Comparison of ENCODE assay signal across 16 mouse cellular contexts in genomic region chr11:107140756-107141155, GRCm38 (mm10). TPM values are rescaled to one million over a fixed set of nuclear protein-coding genes. Genes with fewer than 3 reads are reported as not detected.
A peak's percentile ranks its signal among the peaks of the same experiment; 100 is the strongest.
DNase-seq lines count a peak whose midpoint lies in the region; ATAC-seq and TF ChIP-seq lines count a peak whose summit lies in the region.
"Had no signal": no experiment of that assay in that cellular context is flagged by ENCODE, and none has a peak within 500 bp of the region (broad histone marks: within the 10 kb centered on the region; RNA-seq: fewer than 3 reads in every experiment).

No protein-coding gene starts in this region.

- peak; percentile 62 for ATAC-seq in megakaryocyte, adult 5-6 weeks (ENCODE audit: poor library complexity, severe bottlenecking)
- ATAC-seq: hindbrain, postnatal 0 days had no signal

- H3K27ac ChIP-seq in ES-Bruce4 (ENCODE audit: insufficient read depth, low read length) = peak overlapping the region; percentile 89
- H3K27ac ChIP-seq: heart, adult 2 months; hindbrain, postnatal 0 days; macrophage; neural tube, embryonic 13.5 days had no signal

- TF ChIP-seq CTCF in ES-Bruce4 (IDR thresholded peaks at IDR 0.05; ENCODE audit: low read depth, low read length) = no peak

- no peak overlapping the region for H3K4me3 ChIP-seq in ES-Bruce4 (ENCODE audit: low read depth, low read length)
- H3K4me3 ChIP-seq: heart, adult 2 months; neural tube, embryonic 13.5 days had no signal

- H3K9me3 ChIP-seq in ES-Bruce4 (replicated peaks; ENCODE audit: control insufficient read depth, insufficient read depth, low read length, poor library complexity, severe bottlenecking) = peaks cover 4% of the 10 kb centered on the region; the same call in 1 of the 2 replicates
- H3K9me3 ChIP-seq: neural tube, embryonic 13.5 days had no signal

- H3K27me3 ChIP-seq in ES-Bruce4 (ENCODE audit: control insufficient read depth, insufficient read depth, low read length, poor library complexity, severe bottlenecking) = no peaks in the 10 kb centered on the region
- H3K27me3 ChIP-seq: neural tube, embryonic 13.5 days had no signal

- H3K4me1 ChIP-seq in ES-Bruce4 (ENCODE audit: control insufficient read depth, insufficient read depth, low read length) = no peaks in the 10 kb centered on the region
- H3K4me1 ChIP-seq: neural tube, embryonic 13.5 days had no signal

- 0 out of 2 replicates have a peak, but pooled peaks have one; percentile 63 for TF ChIP-seq EP300 in ES-Bruce4 (IDR thresholded peaks at IDR 0.05; ENCODE audit: insufficient read depth, low read depth, low read length)

- no peak overlapping the region; the same call in 1 of the 2 replicates for H3K9ac ChIP-seq in ES-Bruce4 (ENCODE audit: low read depth, poor library complexity, severe bottlenecking)
- H3K9ac ChIP-seq: neural tube, embryonic 13.5 days had no signal

- TF ChIP-seq POLR2A in ES-Bruce4 (IDR thresholded peaks at IDR 0.05; ENCODE audit: insufficient read depth, low read length) = no peak

- H3K36me3 ChIP-seq in ES-Bruce4 (ENCODE audit: control insufficient read depth, insufficient read depth, low read length, poor library complexity, severe bottlenecking) = no peaks in the 10 kb centered on the region
- H3K36me3 ChIP-seq: neural tube, embryonic 13.5 days had no signal

- peak; percentile 51 to 62 for DNase-seq in B cell, adult 2 months
- peak; percentile 83 for DNase-seq in thymus, postnatal 0 days (ENCODE audit: low spot score)
- DNase-seq in kidney, adult 8-10 months = no peak
- DNase-seq in urinary bladder, postnatal 25 days (ENCODE audit: low spot score) = no peak
- DNase-seq in adrenal gland, postnatal 14 days = no peak
- DNase-seq: adrenal gland, adult 2 months; cerebellum, adult 2 months; heart, adult 2 months; heart, postnatal 10 days; kidney, adult 2 months; kidney, postnatal 4 days had no signal

RNA-seq across cellular contexts. Expression of gene Bptf, which starts 8.8 kb away (rescaled TPM):
- 101 and 108 TPM in 2 replicates for polyA plus RNA-seq in ES-Bruce4 (2011; ENCODE audit: insufficient read depth, insufficient read length, low read depth, missing spikeins)
- 45.6 and 50.8 TPM in 2 replicates for total RNA-seq in megakaryocyte, adult 5-6 weeks (2015)
- 35.9 and 43.4 TPM in 2 replicates for total RNA-seq in megakaryocyte, adult 5-6 weeks (2017)
- polyA plus RNA-seq in thymus, postnatal 0 days (2015; fragmentation: Nextera tagmentation; extraction: Ambion mirVana) = 35.3 and 54.9 TPM in 2 replicates
- 42.6 and 47.5 TPM in 2 replicates for total RNA-seq in adrenal gland, postnatal 14 days (2021)

RNA-seq across cellular contexts. Expression of gene Nol11, which starts 48.4 kb away (rescaled TPM):
- polyA plus RNA-seq in ES-Bruce4 (2011; ENCODE audit: insufficient read depth, insufficient read length, low read depth, missing spikeins) = 93.5 and 93.7 TPM in 2 replicates
- 28.9 and 31.7 TPM in 2 replicates for total RNA-seq in megakaryocyte, adult 5-6 weeks (2015)
- total RNA-seq in megakaryocyte, adult 5-6 weeks (2017) = 25.4 and 31.8 TPM in 2 replicates
- 41.5 and 46.1 TPM in 2 replicates for polyA plus RNA-seq in thymus, postnatal 0 days (2015; fragmentation: Nextera tagmentation; extraction: Ambion mirVana)
- 23.7 and 26.4 TPM in 2 replicates for total RNA-seq in adrenal gland, postnatal 14 days (2021)

Comparison
In these comparisons a context has a peak if more than half of its experiments do, and no peak if none do; other contexts are left out.
1. DNase-seq: peak in B cell, adult 2 months (2 of 2) and thymus, postnatal 0 days (single experiment); none in kidney, adult 8-10 months (0 of 2), urinary bladder, postnatal 25 days (single experiment) and adrenal gland, postnatal 14 days (single experiment).